Mouse (Mus musculus) retina, postnatal 7 days (tissue): ENCODE results near the gene Serhl.
"Not testable (repeated sequence)": the region's sequence is repeated elsewhere in the genome, so short reads cannot be mapped to it uniquely, and the experiment has no call there.

Source experiments
- DNase-seq: peaks from one replicate; pipeline ENCODE4 v3.0.0-alpha.2; 2012; ENCODE audit warnings: low read depth, low spot score

Gene Serhl

GRCm38 (mm10) chr15:83124625-83125024 is 35.3 kb downstream of the Serhl start:
- no peak for DNase-seq

DNA sequence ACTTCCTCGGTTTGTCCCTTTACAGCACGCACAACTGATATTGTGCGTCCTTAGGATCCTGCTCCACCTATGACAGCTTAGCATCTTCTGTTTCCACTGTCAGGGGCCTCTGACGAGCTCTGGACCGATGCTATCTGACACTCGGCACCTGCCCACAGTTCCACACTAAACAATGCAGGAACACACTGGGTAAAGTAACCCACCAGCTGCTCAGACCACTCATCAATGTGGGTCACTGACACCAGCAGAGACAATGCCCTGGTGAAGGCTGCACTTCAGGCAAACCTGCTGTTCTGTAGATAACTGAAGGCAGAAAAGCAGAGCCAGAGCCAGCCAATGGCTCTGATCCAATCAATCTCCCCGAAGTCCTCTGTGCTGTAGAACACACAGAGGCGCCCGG is 37.3 kb downstream of the Serhl start:
- no peak for DNase-seq

GRCm38 (mm10) chr15:83127037-83127436 is 37.7 kb downstream of the Serhl start:
- DNase-seq = not testable (repeated sequence)

GRCm38 (mm10) chr15:83129530-83130231 is 40.4 kb downstream of the Serhl start:
- DNase-seq = no peak

GRCm38 (mm10) chr15:83134671-83135070 is 45.4 kb downstream of the Serhl start:
- DNase-seq = no peak

GRCm38 (mm10) chr15:83135654-83136053 is 46.3 kb downstream of the Serhl start:
- DNase-seq = no peak

DNA sequence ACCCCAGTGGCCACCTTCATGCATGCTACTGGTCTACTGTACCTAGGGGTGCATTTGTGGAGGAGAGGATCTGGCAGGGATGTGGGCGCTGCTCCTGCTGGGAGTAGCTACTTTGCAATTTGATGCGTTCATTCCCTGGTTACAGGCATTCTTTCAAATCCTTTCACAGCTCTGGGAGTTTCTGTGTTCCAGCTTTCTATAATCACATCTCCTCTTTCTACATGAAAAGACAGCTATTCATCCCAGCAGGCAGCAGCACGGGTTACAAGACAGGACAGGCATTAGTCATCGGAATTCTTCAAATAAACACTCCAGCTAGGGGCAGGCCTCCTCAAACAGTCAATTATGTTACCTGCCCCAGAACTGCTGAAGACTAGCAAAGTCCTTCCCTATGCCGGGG is 53.6 kb downstream of the Serhl start:
- no peak for DNase-seq

GRCm38 (mm10) chr15:83145541-83145940 is 56.2 kb downstream of the Serhl start:
- no peak for DNase-seq

- no peak for DNase-seq
Measured at GRCm38 (mm10) chr15:83148395-83148794, 59.1 kb downstream of the Serhl start.

DNA sequence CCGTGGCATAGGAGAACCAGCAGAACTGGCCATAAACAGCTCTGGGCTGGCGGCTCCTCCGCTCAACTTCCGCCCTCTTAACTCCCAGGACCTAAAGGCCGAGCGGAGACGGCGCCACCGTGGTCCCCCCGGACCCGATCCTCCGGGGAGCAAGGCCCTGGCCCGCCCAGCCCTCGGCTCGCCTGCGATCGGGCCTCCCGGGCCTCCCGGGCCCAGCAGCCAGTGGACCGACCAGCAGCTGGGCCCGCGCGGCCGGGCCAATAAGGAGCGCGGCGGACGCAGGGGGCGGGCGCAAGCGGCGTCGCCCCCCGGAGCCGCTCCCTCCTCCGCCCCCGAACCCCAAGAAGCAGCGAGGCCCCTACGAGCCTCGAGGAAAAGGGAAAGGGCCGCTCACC is 59.5 kb downstream of the Serhl start:
- DNase-seq = no peak

- peak; percentile 99 for DNase-seq
Measured at GRCm38 (mm10) chr15:83149196-83150072, 60.1 kb downstream of the Serhl start, which contains the start of gene Poldip3. Gene Poldip3, minus strand, starts transcription at chr15:83149384.

DNA sequence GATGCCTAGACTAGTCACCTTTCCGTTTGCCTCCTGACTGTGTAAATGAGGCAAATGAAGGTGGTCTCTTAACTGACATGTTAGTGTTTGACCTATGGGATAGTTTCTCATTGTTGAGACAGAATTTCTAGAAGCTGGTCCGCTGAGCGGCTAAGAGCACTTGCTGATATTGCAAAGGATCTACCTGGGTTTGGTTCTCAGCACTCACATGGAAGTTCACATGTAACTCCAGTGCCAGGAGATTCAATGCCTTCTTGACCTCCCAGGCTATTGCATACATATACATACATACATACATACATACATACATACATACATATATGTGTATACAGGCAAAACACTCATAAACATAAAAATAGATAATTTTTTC is 60.8 kb downstream of the Serhl start:
- DNase-seq = no peak

DNA sequence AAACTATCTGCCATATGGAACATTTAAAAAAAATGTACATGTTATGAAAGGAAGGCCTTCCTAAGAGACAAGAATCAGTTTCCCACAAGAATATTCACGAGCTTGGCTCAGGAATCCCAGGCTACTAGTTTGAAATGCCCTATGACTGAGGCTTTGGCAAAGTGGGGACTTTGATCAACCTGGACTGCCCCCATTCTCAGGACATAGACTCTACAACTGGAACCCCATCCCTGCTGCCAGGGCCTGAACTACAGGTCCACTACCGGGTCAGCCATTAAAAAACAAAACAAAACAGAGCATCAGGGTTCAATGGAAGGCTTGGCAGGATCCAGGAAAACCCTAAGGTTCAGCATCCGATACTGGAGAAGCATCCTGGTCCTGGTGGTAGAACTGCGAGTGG is 61.4 kb downstream of the Serhl start:
- DNase-seq = no peak

DNA sequence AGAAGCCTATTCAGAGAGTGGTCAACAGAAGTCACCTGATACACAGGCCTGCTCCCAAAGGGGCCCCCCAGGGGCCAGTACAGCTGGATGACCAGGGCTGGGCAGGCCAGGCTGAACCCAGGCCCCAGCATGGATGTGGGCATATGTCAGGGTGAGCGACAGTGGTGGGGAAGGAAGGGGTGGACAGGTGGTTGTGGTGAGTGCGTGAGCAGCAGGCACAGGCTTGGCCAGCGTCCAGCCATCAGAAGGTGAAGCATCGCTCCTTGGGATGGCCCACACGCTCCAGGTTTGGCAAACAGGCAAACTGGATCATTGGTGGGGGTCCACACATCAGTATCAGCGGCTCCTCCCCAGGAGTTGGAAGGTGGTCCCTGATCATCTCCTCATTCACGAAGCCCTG is 65.0 kb downstream of the Serhl start:
- no peak for DNase-seq

GRCm38 (mm10) chr15:83155672-83156419 is 66.5 kb downstream of the Serhl start:
- DNase-seq = no peak

- no peak for DNase-seq
Measured at GRCm38 (mm10) chr15:83156929-83157666, 67.8 kb downstream of the Serhl start.

DNA sequence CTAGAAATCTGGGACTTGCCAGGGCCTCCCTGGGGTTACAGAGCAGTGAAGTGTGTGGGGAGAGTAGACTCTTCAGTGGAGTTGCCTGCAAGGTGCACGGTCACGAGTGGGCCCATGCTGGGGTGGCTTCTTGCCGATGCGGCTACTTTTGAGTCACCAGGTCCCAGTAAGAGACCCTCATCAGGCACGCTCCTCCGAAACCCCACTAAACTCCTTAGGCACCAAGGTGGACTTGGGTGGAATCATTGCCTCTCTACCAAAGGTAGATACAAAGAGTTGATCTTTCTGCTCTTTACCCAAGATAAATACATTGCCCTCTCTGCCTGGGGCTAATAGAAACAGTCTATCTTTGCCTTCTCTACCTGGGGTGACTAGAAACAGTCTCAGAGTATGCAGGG is 68.4 kb downstream of the Serhl start:
- DNase-seq = no peak

DNA sequence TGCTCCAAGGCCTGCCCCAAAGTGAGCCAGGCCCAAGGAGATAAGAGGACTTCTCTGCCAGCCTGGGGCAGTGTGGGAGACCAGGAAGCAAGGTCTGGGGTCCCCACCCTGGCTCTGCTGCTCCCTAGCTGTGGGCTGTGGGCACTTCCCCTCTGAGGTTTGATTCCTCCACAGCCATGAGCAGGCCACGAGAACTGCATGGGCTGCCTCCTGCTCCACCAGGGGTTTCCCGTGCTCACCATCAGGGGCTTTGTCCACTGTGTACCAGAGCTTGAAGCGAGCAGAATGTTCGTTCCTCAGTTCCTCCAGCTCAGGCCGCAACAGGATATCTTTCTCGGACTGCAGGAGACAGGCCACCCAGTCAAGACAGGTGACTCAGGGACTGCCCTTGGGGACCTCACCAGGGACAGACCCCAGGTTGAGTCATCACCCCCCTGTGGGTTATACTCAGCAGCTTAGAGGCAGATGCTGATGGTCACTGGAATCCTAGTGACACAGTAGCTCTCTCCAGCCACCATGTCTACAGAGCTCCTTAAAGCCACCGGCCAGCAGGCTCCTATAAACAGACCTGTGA is 69.4 kb downstream of the Serhl start:
- no peak for DNase-seq

DNA sequence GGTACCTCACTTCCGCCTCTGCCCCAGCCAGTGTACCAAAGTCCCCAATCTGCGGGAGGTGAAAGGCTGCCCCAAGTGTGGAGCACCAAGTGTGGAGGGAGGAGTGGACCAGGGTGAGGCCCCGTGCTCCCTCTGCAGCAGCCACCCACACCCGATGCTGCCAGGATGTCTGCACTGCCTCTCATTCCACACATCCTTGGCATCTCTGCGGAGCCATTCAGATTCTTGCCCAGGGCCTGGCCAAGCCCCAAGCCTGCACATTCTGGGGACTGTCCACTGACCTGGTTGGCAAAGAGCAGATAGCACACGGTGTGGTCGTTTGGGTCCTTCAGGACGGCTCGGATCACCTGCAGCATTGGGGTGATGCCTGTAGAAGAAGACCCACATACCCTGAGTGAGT is 70.5 kb downstream of the Serhl start:
- DNase-seq = no peak

DNA sequence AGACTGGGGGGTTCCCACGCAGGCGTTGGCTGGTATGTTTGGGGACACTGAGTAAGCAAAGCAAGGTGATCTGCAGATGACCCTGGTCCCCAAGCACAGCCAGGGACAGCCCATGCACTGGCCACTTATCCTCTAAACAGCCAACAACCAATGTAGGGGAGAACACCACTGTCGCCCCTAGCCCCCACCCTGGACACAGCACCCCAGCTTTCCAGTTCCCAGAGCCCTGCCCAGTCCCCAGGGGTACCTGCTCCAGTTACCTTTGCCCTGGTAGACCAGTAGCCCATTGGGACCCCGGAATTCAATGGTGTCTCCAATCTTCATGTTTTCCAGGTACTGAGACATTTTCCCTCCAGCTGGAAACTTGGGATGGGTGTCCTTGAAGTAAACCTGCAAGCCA is 71.3 kb downstream of the Serhl start:
- no peak for DNase-seq

- no peak for DNase-seq
Measured at GRCm38 (mm10) chr15:83161062-83161748, 71.9 kb downstream of the Serhl start.
